Mouse (Mus musculus) stomach, postnatal 0 days (tissue): ENCODE data around the gene Mat1a.

Experiments used
- CTCF ChIP-seq: IDR thresholded peaks from 2 replicates; pipeline ENCODE4 v1.5.1; 2016; ENCODE audit warnings: antibody characterized with exemption, low read depth, mild to moderate bottlenecking, moderate library complexity
- EP300 ChIP-seq: optimal IDR thresholded peaks from 2 replicates; pipeline ENCODE3; 2016; ENCODE audit warnings: antibody characterized with exemption

DNA sequence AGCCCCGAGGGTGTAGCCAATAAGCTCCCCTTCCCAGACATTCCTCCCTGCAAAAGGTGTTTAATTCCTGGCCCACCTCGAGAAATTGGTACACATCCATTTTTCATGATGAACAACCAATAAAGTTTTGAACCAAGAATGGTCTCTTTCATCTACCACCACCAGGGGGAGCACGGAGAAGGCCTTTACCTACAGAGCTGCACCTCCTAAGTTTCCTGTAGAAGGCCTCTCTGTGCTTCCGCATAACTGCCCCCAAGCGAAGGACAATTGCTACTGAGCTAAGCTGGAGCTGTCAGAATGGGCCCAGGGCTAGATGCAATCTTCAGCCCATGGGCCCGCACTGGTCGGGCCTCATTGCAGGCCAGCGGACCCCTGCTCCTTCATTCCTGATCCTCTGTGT is 14.1 kb upstream of the Mat1a start:
- TF ChIP-seq CTCF, result peak; percentile 76
- no peak for TF ChIP-seq EP300
